Mouse (Mus musculus): ENCODE measurements at regions not wholly inside any gene's neighbourhood (a gene's known extent, or its start where the extent isn't known, plus 50 kb on each side); places are given as distances from the start of the nearest gene placed in this dataset.

DNA sequence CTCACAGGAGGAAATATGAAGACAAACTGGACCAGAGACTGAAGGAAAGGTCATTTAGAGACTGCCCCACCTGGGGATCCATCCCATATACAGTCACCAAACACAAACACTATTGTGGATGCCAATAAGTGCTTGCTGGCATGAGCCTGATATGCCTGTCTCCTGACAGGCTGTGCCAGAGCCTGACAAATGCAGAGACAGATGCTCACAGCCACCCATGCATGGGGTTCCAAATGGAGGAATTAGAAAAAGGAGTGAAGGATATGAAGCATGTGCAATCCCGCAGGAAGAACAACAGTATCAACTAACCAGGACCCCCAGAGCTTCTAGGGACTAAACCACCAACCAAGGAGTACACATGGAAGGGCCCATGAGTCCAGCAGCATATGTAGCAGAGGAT lies 505.9 kb downstream of the Gm6685 start:
- no peak for DNase-seq (ENCODE audit: low spot score)

GRCm38 (mm10) chr11:27799826-27800620 lies 539.6 kb downstream of the Gm6685 start:
- DNase-seq (ENCODE audit: low spot score), result no peak

DNA sequence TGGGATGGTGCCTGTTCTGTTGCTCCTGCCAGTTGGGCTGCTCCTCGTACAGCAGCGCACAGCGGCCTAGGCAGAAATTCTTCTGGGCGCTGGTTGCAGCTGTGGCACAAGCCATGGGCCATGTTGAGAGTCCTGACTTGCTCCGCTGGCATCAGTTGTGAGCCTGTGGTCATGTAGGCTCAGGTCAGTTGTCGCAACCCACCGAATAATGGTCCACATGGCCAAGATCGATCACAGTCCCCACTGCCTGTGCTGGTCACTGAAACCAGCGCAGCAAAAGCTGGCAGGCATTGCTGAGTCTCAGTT lies 585.8 kb downstream of the Gm6685 start:
- DNase-seq (ENCODE audit: low spot score), result no peak

DNA sequence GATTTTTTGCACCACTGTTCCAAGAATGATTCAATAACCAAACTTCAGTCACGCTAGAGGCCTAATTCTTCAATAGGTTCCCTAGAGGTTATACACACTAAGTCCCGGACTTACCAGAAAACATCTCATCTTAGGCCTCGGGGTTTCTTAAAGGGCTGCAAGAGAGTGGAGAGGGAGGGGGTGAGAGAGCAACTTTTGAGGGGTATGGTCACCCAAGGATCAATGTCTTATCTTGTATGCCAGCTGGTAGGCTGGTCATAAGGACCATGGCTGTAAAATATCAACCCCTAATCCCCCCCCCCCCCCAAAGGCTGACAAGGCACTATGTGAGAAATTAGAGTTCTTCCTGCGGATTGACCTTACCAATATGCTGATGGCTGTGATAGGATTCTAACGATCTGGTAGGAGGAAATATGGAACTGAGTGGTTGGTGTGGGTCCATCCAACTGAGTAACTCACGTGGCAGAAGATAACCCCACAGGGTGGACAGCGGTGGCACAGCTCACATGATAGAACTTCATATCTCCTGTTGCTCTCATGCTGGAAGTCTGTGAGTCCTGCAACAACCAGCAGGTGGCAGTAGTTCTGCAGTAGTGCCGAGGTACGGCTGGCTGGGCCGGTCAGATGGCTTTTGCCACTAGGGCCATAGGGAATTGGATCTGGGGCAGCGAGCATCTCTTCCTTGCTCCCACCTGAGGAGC lies 586.3 kb downstream of the Gm6685 start:
- DNase-seq (ENCODE audit: low spot score), result peak; percentile 10

DNA sequence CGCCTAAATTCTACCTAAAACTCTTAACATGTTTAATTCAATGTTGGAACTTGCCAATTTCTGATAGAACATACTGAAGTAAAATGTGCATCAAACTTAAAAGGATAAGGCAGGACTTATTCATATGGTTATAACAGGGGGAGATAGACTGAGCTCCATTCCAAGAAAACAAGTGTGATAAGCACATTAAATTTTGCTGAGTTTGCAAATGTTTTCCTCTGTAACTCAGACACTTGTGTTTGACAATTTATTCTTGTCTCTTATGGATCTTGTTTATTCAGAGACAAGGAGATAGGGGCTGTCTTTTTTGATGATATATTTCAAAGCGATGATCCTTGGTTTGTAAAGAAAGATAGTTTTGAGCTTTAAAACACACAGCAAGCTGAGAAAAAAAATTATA lies 613.6 kb downstream of the Gm6685 start:
- DNase-seq (ENCODE audit: low spot score), result no peak

DNA sequence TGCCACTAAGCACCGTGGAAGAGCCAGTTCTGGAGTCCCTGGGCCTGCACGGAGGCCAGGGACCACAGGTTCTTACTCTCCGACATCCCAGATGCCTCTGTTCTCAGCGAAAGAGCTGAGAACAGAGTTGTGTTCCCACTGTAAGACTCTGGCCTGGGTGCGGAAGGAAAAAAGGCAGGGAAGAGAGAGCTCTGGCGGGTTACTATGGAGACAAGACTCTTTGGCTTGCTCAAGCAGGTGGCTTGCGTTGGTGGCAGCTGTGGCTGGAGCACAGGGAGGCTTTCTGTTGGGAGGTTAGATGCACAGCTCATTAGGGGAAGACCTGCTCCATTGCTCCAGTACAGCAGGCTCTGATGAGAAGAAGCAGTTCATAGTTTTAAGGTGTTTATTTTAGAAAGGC lies 618.3 kb downstream of the Gm6685 start:
- peak; percentile 2 for DNase-seq (ENCODE audit: low spot score)

DNA sequence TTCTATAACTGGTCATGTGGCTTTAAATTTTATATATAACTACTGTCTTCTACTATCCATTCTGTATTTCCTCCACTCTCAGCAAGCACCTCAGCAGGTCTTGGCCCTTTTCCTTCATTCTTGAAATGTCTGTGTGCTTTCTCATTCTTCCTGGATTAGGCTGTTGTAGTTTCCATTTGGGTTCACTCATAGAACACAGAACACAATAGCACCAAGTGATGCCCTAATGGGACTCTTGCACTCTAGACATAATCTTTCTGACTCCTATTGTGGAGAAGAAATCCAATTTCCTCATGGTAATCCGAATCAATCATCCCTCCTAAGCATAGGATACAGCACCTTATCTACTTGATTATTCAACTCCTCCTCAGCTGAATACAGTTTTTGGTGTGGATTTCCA lies 667.2 kb downstream of the Gm6685 start:
- DNase-seq (ENCODE audit: low spot score), result no peak

Measured in left cerebral cortex, adult 11 months (tissue).